Mouse (Mus musculus) forebrain, embryonic 16.5 days (tissue): ENCODE results near the gene Ptprk. TPM values are rescaled to one million over a fixed set of nuclear protein-coding genes. Genes with fewer than 3 reads are reported as not detected.

ENCODE experiments used
- ATAC-seq: fragments of 200-750 bp; cut with Nextera tagmentation; 2 replicates; pipeline ENCODE4 v1.8.0; 2017; ENCODE audit warnings: mild to moderate bottlenecking, moderate library complexity
- H3K27ac ChIP-seq: fragments of 300-500 bp; sonication (generic); 2 replicates; pipeline ENCODE4 v1.5.1; 2014; ENCODE audit warnings: low read length, control low read depth
- H3K27me3 ChIP-seq: fragments of 300-500 bp; sonication (generic); replicated peaks from 2 replicates; pipeline ENCODE4 v1.6.1; 2014; ENCODE audit warnings: low read length; ENCODE audit not compliant: control insufficient read depth, insufficient read depth
- H3K36me3 ChIP-seq: fragments of 300-500 bp; sonication (generic); 2 replicates; pipeline ENCODE4 v1.6.1; 2014; ENCODE audit not compliant: control insufficient read depth, insufficient read depth
- H3K4me1 ChIP-seq: fragments of 300-500 bp; sonication (generic); replicated peaks from 2 replicates; pipeline ENCODE4 v1.6.1; 2014; ENCODE audit warnings: low read length; ENCODE audit not compliant: control insufficient read depth, insufficient read depth
- H3K4me2 ChIP-seq: fragments of 300-500 bp; sonication (generic); 2 replicates; pipeline ENCODE4 v1.6.1; 2014; ENCODE audit warnings: mild to moderate bottlenecking, low read length, control low read depth
- H3K4me3 ChIP-seq: fragments of 300-500 bp; sonication (generic); replicated peaks from 2 replicates; pipeline ENCODE4 v1.5.1; 2014; ENCODE audit warnings: mild to moderate bottlenecking, low read length, control low read depth
- H3K9ac ChIP-seq: fragments of 300-500 bp; sonication (generic); replicated peaks from 2 replicates; pipeline ENCODE4 v1.6.1; 2014; ENCODE audit warnings: low read depth, low read length, control low read depth
- H3K9me3 ChIP-seq: fragments of 300-500 bp; sonication (generic); 2 replicates; pipeline ENCODE4 v1.6.1; 2016; ENCODE audit warnings: low read length; ENCODE audit not compliant: control insufficient read depth
- whole genome bisulfite sequencing: fragments of 180-500 bp; shearing (Covaris S2); extraction: QIAGEN DNeasy Blood & Tissue Kit; methylation state at CpG from one replicate; pipeline ENCODE4 v1.1.7; 2014; 5-methylcytosine and 5-hydroxymethylcytosine counted together
- polyA plus RNA-seq: library from polyadenylated mRNA; unstranded; fragments of >200 nt; fragmentation: Nextera tagmentation; extraction: Ambion mirVana; gene quantifications from 2 replicates; pipeline ENCODE4 v1.2.1, GENCODE M21; 2015

Gene Ptprk
- polyA plus RNA-seq, 1 experiment from 2014 or later: 43.7 TPM

DNA sequence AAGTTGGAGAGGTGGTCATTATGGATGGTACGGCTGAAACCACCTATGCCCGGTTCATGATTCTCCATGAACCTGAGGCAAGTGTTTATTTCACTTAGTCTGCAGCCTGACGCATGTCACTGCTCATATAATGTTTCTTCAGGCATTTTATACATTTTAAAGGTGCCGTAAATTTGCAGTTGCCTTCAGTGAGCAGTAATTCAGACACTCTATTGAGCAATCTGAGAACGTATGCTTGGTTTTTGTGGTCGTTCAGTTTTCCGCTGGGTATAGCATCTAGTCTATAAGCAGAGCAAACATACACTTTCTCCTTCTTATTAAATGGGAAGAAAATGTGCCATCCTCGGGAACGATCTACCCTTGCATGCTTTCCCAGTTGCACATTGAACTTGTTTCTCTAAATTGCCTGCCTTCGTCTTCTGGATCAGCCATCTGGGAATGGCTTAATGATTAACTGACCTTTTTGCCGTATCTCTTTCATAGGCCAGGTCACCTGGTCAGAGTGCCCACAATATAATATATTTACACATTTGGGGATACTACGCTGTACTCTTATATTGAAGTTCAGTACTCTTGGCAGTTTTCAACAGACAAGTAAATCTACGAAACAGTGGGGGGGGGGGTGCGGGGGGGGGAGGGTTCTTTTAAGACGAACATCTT is 313.1 kb downstream of the Ptprk start:
- no peak overlapping the region for H3K4me3 ChIP-seq
- no peak for ATAC-seq
- no peak overlapping the region for H3K4me2 ChIP-seq
- no peak overlapping the region for H3K9ac ChIP-seq
- 94% methylated on average over 15 of the region's 15 CpGs for WGBS
- no peak overlapping the region for H3K27ac ChIP-seq
- H3K9me3 ChIP-seq: no peaks in the 10 kb centered on the region
- no peaks in the 10 kb centered on the region; the same call in 1 of the 2 replicates for H3K4me1 ChIP-seq
- no peaks in the 10 kb centered on the region for H3K36me3 ChIP-seq
- no peaks in the 10 kb centered on the region for H3K27me3 ChIP-seq

DNA sequence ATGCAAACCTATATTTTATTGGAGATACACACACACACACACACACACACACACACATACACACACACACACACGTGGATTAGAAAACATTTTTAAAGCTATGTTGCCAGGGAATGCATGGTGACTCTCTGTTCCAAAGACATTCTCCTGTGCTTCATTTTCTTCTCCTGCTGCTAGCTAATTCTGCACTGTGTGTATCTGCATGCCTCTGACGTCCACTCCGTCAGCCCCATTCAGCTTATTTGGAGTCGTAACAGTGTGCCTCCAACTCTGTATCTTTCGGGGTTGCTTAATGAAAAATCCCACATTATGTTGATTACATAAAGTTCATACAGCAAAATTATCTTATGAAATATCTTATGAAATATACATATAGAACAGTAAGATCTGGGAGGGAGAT is 316.5 kb downstream of the Ptprk start:
- no peaks in the 10 kb centered on the region for H3K27me3 ChIP-seq
- no peak overlapping the region for H3K4me3 ChIP-seq
- no peaks in the 10 kb centered on the region; the same call in 1 of the 2 replicates for H3K4me1 ChIP-seq
- H3K9ac ChIP-seq: no peak overlapping the region
- H3K9me3 ChIP-seq: no peaks in the 10 kb centered on the region
- H3K4me2 ChIP-seq: no peak overlapping the region
- ATAC-seq: peak; percentile 61; the same call in 1 of the 2 replicates
- no peaks in the 10 kb centered on the region for H3K36me3 ChIP-seq
- WGBS: 73% methylated on average over 5 of the region's 5 CpGs
- H3K27ac ChIP-seq: 0 out of 2 replicates have a peak overlapping the region, but pooled peaks have one; percentile 33

DNA sequence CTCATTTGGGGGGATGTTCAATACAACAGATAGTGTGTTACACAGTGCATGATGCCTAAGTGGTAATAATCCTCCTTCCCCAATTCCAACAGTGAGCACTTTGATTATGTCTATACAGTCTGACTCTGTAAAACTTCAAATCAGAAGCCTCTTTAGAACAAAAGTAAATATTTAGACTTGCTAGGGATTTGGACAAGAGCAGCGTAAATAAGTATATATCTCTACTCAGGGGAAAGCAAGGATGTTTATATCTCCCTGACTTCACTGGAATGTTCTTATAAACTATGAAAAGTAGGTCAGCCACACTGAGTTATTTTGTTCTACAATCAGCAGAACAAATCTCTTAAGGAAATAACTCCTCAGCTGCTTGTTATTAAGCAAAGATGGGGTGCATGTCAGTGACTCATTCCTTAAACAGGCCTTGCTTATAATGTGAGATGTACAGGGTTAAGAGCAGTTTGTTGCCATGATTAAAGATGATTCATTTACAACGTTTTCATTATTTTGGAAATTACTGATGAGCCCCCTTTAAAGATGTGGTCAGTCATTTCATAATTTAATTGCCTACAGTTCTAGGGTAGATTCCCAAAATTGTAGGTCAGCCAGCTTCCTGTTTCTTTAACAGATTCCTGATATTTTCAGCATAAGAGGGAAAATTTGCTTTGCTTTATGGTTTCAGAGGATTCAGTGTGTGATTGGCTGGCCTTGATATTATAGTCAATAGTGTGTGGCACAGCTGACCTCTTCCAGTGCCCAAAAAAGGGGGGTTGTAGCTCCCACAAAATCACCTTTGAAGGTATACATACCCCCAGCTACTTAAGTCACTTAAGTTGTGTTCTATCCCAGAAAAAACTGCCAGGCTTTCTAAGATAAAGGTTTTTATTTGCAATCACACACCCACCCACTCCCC is 321.2 kb downstream of the Ptprk start:
- 81% methylated on average over 2 of the region's 2 CpGs for WGBS
- ATAC-seq: no peak
- Histone ChIP-seq H3K27me3 (no peaks in the 10 kb centered on the region), H3K36me3 (no peaks in the 10 kb centered on the region), H3K4me2 (no peak overlapping the region), H3K9ac (no peak overlapping the region), H3K27ac (no peak overlapping the region; the same call in 1 of the 2 replicates), H3K4me1 (0 out of 2 replicates have a peak, but pooled peaks cover 3% of the 10 kb centered on the region), H3K4me3 (no peak overlapping the region), H3K9me3 (no peaks in the 10 kb centered on the region)

DNA sequence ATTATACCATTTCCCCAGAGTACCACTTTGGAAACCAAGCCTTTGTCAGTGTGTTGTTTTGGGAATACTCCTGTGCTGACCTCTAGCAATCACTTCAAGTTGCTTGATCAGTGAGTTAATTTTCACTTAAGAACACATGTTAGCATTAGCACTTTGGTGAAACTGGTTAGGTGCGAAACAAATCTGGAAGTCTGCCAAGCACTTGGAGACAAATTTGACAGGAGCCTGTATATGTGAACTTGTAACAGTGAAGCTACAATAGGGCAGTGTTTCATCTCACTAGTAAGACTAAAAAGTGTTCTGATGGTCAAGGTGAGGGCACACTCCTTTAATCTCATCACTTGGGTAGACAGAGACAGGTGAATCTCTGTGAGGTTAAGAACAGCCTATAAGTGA is 321.9 kb downstream of the Ptprk start:
- peak; percentile 27 for ATAC-seq
- H3K9ac ChIP-seq: no peak overlapping the region
- H3K36me3 ChIP-seq: no peaks in the 10 kb centered on the region
- H3K4me3 ChIP-seq: no peak overlapping the region
- no peak overlapping the region; the same call in 1 of the 2 replicates for H3K27ac ChIP-seq
- H3K4me1 ChIP-seq: 0 out of 2 replicates have a peak, but pooled peaks cover 3% of the 10 kb centered on the region
- no peaks in the 10 kb centered on the region for H3K27me3 ChIP-seq
- no peak overlapping the region for H3K4me2 ChIP-seq
- whole genome bisulfite sequencing: 30% methylated on average over 1 of the region's 1 CpGs
- no peaks in the 10 kb centered on the region for H3K9me3 ChIP-seq

DNA sequence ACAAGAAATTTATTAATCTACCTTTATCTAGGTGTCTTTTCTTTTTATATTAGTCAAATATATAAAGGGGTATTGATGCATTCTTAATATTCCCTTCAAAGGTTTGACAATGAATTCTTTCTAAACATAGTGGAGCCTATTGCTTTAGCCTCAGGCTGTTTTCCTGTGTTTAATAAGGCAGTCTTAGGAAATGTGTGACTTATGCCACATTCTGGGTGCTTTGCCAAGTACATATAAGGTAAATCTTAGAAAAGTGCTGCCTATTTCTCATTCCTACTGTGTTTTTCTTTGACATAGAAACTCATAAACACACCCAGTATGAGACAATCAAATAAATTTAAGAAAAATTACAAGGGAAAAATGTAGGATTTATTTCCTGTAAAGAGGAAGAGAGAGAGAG is 327.2 kb downstream of the Ptprk start:
- no peak for ATAC-seq
- Histone ChIP-seq H3K27ac (no peak overlapping the region), H3K9ac (no peak overlapping the region), H3K27me3 (no peaks in the 10 kb centered on the region), H3K4me3 (no peak overlapping the region), H3K4me1 (no peaks in the 10 kb centered on the region), H3K4me2 (no peak overlapping the region), H3K9me3 (no peaks in the 10 kb centered on the region), H3K36me3 (no peaks in the 10 kb centered on the region)

DNA sequence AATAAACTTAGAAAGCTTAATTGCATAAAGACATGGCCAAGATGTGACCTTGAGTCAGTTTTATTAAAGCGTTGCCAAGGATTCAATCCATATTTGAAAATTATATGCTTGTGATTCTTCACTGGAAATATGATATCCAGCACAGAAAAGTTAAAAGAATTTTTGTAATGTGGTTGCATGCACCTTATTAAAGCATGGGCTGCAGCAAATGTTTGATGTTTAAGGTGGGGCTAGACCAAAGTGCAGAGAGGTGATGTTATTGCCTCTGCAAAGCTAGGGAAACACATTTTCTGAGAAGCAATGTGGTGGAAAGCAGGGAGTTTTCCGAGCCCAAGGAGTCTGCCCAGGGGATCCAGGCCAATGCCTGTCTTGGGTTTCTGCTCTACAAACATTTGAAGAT is 334.4 kb downstream of the Ptprk start:
- 88% methylated on average over 2 of the region's 2 CpGs for WGBS
- no peak overlapping the region for H3K9ac ChIP-seq
- no peaks in the 10 kb centered on the region for H3K4me1 ChIP-seq
- no peak overlapping the region for H3K4me3 ChIP-seq
- no peaks in the 10 kb centered on the region for H3K9me3 ChIP-seq
- no peak for ATAC-seq
- no peak overlapping the region for H3K27ac ChIP-seq
- H3K4me2 ChIP-seq: no peak overlapping the region
- H3K36me3 ChIP-seq: no peaks in the 10 kb centered on the region
- no peaks in the 10 kb centered on the region for H3K27me3 ChIP-seq

DNA sequence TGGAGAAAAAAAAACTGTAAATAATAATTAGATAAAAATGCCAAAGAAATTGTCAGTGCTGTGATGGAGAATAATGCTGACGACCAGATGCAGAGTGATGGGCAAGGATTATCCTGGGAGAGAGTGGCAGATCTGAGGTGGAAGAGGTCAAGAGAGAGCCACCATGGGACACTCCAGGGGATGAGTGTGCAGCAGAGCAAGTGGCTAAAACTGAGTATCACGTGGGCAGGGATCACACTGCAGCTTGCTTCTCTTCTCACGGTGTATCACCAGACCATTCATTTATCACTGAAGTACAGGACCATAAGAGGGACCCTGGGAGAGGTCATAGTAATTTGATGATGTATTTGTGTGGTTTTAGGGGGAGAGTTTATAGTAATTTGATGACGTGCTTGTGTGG is 340.2 kb downstream of the Ptprk start:
- Histone ChIP-seq H3K9ac (no peak overlapping the region), H3K36me3 (no peaks in the 10 kb centered on the region), H3K4me2 (no peak overlapping the region), H3K27ac (no peak overlapping the region), H3K9me3 (0 out of 2 replicates have a peak, but pooled peaks cover 2% of the 10 kb centered on the region), H3K4me3 (no peak overlapping the region), H3K4me1 (no peaks in the 10 kb centered on the region), H3K27me3 (no peaks in the 10 kb centered on the region)
- no peak for ATAC-seq
- 73% methylated on average over 4 of the region's 4 CpGs for WGBS

DNA sequence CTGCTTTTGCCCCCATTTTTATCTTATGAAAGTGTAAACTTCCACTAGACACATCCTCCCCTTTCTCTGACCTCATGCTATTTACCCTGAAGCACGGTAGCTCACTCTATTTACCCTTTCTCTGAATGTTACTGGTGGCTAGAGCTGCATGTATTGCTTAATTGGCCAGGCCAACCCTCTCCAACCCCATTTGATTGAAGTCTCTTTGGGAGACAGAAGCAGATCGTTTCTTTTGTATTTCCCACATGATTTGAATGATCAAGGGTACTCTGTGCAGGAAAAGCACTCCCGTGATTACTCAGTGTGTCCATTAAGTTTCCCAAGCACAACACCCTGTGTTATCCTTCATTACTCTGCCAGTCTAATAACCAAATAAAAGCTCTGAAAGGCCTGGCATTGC is 348.0 kb downstream of the Ptprk start:
- Histone ChIP-seq H3K4me3 (no peak overlapping the region), H3K4me1 (peaks cover 3% of the 10 kb centered on the region; the same call in 1 of the 2 replicates), H3K4me2 (no peak overlapping the region), H3K9me3 (no peaks in the 10 kb centered on the region), H3K36me3 (no peaks in the 10 kb centered on the region), H3K9ac (no peak overlapping the region), H3K27ac (no peak overlapping the region), H3K27me3 (no peaks in the 10 kb centered on the region)
- WGBS: 1% methylated on average over 3 of the region's 3 CpGs
- ATAC-seq: peak; percentile 68

DNA sequence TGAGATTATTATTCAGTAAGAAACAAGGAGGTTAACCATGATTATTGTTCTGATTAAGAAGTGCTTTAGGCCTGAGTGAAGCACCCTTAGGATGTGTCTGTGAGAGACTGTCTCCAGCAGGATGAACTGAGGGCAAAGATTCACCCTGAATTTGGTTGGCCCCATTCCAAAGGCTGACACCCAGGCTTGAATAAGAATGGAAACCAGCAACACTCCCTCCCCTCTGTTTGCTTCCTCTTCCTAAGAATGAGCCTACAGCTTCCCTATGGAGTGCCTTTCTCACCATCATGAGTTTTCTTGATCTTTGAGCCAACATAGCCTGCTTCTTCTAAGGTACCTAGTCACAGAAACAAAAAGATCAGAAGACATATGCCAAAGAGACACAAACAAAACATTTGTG is 350.8 kb downstream of the Ptprk start:
- no peak for ATAC-seq
- no peak overlapping the region for H3K4me3 ChIP-seq
- H3K9ac ChIP-seq: no peak overlapping the region
- H3K27me3 ChIP-seq: no peaks in the 10 kb centered on the region
- H3K9me3 ChIP-seq: no peaks in the 10 kb centered on the region
- H3K36me3 ChIP-seq: no peaks in the 10 kb centered on the region
- H3K4me1 ChIP-seq: peaks cover 3% of the 10 kb centered on the region; the same call in 1 of the 2 replicates
- no peak overlapping the region for H3K4me2 ChIP-seq
- H3K27ac ChIP-seq: no peak overlapping the region
